ENCODE assay signal across 23 mouse cellular contexts in genomic region chr8:105697196-105697780, GRCm38 (mm10). TPM values are rescaled to one million over a fixed set of nuclear protein-coding genes. Genes with fewer than 3 reads are reported as not detected.
"Had no signal": no experiment of that assay in that cellular context is flagged by ENCODE, and none has a peak within 500 bp of the region (broad histone marks: within the 10 kb centered on the region; RNA-seq: fewer than 3 reads in every experiment).

No protein-coding gene starts in this region.

- H3K27me3 ChIP-seq: neural tube, embryonic 13.5 days; neural tube, embryonic 15.5 days had no signal

- H3K9ac ChIP-seq: lung, embryonic 14.5 days; midbrain, embryonic 12.5 days; neural tube, embryonic 13.5 days; neural tube, embryonic 15.5 days had no signal

- DNase-seq: lung, adult 18-20 months; lung, embryonic 14.5 days; lung, postnatal 10 days; lung, postnatal 4 days; midbrain, embryonic 14.5 days; retina, postnatal 1 day; right cerebral cortex, adult 18-20 months; right cerebral cortex, postnatal 25 days; right cerebral cortex, postnatal 4 days; spleen, adult 18-20 months; thymus, postnatal 25 days had no signal

- H3K4me3 ChIP-seq: midbrain, embryonic 10.5 days; midbrain, embryonic 12.5 days; myocyte; neural tube, embryonic 13.5 days; neural tube, embryonic 15.5 days had no signal

- H3K4me2 ChIP-seq: lung, embryonic 14.5 days; midbrain, embryonic 12.5 days; neural tube, embryonic 13.5 days; neural tube, embryonic 15.5 days had no signal

- H3K9me3 ChIP-seq: neural tube, embryonic 13.5 days; neural tube, embryonic 15.5 days had no signal

- ATAC-seq: midbrain, embryonic 16.5 days had no signal

- H3K27ac ChIP-seq: midbrain, embryonic 10.5 days; midbrain, embryonic 12.5 days; neural tube, embryonic 13.5 days; neural tube, embryonic 15.5 days had no signal

RNA-seq across cellular contexts. Expression of gene 4933405L10Rik, which starts 10.2 kb away (rescaled TPM):
- polyA plus RNA-seq: liver, embryonic 16.5 days; lung, embryonic 14.5 days; midbrain, embryonic 10.5 days; neural tube, embryonic 11.5 days; neural tube, embryonic 13.5 days; small intestine, adult 2 months; stomach, embryonic 14.5 days; stomach, embryonic 16.5 days; thymus, postnatal 0 days had no signal
